Mouse (Mus musculus): ENCODE results near the gene Abraxas2. TPM values are rescaled to one million over a fixed set of nuclear protein-coding genes. Genes with fewer than 3 reads are reported as not detected.
A peak's percentile ranks its signal among the peaks of the same experiment; 100 is the strongest.

The Abraxas2 gene
- polyA plus RNA-seq (2014; fragmentation: Nextera tagmentation; extraction: Ambion mirVana) = 39.0 TPM in 2 replicates

DNA sequence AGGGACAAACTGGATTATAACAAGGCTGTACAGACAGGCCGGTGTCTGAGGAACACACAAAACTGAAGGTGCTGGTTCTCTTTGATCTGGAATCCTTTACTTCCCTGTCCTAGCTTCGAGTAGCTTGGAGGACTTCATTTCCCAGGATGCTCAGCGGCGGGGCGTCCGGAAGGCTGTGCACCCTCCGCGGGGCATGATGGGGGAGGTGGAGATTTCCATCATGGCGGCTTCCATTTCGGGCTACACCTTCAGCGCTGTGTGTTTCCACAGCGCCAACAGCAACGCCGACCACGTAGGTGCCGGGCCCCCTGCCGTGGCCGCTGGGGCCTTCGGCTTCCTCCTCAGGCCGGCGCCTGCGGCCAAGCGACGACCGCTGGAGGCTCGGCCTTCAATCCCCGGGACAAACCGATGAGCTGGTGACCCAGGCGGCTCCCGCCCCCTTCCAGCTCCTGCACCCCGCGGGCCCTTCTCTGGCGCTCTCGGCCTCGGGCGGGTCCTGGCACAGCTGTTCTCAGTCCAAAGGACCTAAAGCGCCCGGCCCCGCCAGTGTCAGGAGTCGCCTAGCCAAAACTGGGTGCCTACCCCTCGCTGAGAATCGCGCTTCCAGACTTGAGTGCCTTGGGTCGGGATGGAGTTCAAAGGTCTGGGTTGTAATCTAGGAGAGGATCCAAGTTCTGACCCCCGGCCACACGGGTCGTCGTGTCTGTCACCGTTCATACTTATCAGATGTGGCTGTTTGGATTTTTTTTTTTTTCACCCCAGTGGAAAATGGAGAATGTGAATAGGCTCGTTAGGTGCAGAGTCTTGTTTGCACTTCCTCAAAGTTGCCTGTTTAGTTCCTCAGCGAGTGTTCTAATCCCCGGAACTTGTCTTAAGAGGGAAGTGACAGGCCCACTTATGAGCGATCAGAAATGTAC is at the start of gene Abraxas2:
Abraxas2 (plus strand) TSS at position 184 of the 917 bp plus-strand sequence.
- H3K9ac ChIP-seq (ENCODE audit: low read depth, low read length) = peak within 1 kb of the TSS; percentile 90
- H3K4me1 ChIP-seq (replicated peaks; ENCODE audit: control insufficient read depth, insufficient read depth, low read length) = no peaks in the 10 kb centered on the region
- no peaks in the 10 kb centered on the region for H3K27me3 ChIP-seq (ENCODE audit: control insufficient read depth, insufficient read depth, low read length)
- no peaks in the 10 kb centered on the region for H3K9me3 ChIP-seq (ENCODE audit: control insufficient read depth, low read length)
- peak within 1 kb of the TSS; percentile 77 for H3K27ac ChIP-seq (ENCODE audit: low read depth, low read length)
- peak; percentile 93 for ATAC-seq (ENCODE audit: low FRiP score)
- no peaks in the 10 kb centered on the region for H3K36me3 ChIP-seq (ENCODE audit: control insufficient read depth, insufficient read depth, low read length)
- WGBS = under 1% methylated on average over 51 of the region's 53 CpGs
- H3K4me3 ChIP-seq (ENCODE audit: low read depth, low read length) = peak within 1 kb of the TSS; percentile 96
- DNase-seq (ENCODE audit: low spot score) = peak; percentile 91
- H3K4me2 ChIP-seq (replicated peaks; ENCODE audit: low read depth, low read length) = peak within 1 kb of the TSS; percentile 76

- no peak for DNase-seq (ENCODE audit: low spot score)
These were observed 49.3 kb upstream of the Abraxas2 start for GRCm38 (mm10) chr7:132809721-132810120.

DNA sequence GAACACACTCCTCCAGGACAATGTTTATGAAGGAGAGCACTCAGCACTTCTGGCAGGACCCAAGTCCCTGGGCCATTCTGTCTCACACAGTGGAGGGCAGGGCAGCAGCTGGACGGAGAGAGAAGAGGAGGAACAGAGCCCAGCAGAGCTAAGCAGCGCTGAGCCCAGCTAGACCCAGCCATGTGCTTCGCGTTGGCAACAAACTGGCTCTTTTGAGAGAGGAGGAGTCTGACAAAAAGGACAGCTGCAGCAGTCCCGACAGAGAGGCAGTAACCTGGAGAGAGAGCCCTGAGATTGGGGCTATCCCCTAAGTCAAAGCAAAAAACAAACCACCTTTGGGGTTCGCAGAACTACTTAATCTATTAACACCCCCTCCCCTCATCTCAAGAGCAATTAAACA is 48.7 kb upstream of the Abraxas2 start:
- Histone ChIP-seq H3K27me3 (ENCODE audit: control insufficient read depth, insufficient read depth, low read length) (no peaks in the 10 kb centered on the region), H3K4me2 (replicated peaks; ENCODE audit: low read depth, low read length) (0 out of 2 replicates have a peak overlapping the region, but pooled peaks have one; percentile 2), H3K4me1 (replicated peaks; ENCODE audit: control insufficient read depth, insufficient read depth, low read length) (peaks cover 17% of the 10 kb centered on the region), H3K36me3 (ENCODE audit: control insufficient read depth, insufficient read depth, low read length) (no peaks in the 10 kb centered on the region), H3K27ac (ENCODE audit: low read depth, low read length) (peak overlapping the region; percentile 78), H3K9ac (ENCODE audit: low read depth, low read length) (peak overlapping the region; percentile 21; the same call in 1 of the 2 replicates), H3K9me3 (ENCODE audit: control insufficient read depth, low read length) (no peaks in the 10 kb centered on the region), H3K4me3 (ENCODE audit: low read depth, low read length) (no peak overlapping the region)
- DNase-seq (ENCODE audit: low spot score) (peak; percentile 47), ATAC-seq (ENCODE audit: low FRiP score) (no peak)
- 7% methylated on average over 6 of the region's 6 CpGs for WGBS

More at GRCm38 (mm10) chr7:132809721-132810120, 49.3 kb upstream of the Abraxas2 start:
- WGBS = 18% methylated on average over 6 of the region's 6 CpGs
- Histone ChIP-seq H3K9me3 (ENCODE audit: control insufficient read depth, low read length) (no peaks in the 10 kb centered on the region), H3K4me2 (replicated peaks; ENCODE audit: low read depth, low read length) (0 out of 2 replicates have a peak overlapping the region, but pooled peaks have one; percentile 2), H3K27ac (ENCODE audit: low read depth, low read length) (peak overlapping the region; percentile 78), H3K9ac (ENCODE audit: low read depth, low read length) (no peak overlapping the region), H3K4me1 (replicated peaks; ENCODE audit: control insufficient read depth, insufficient read depth, low read length) (peaks cover 17% of the 10 kb centered on the region), H3K36me3 (ENCODE audit: control insufficient read depth, insufficient read depth, low read length) (no peaks in the 10 kb centered on the region), H3K4me3 (ENCODE audit: low read depth, low read length) (no peak overlapping the region), H3K27me3 (ENCODE audit: control insufficient read depth, insufficient read depth, low read length) (no peaks in the 10 kb centered on the region)
- ATAC-seq (ENCODE audit: low FRiP score) = no peak

DNA sequence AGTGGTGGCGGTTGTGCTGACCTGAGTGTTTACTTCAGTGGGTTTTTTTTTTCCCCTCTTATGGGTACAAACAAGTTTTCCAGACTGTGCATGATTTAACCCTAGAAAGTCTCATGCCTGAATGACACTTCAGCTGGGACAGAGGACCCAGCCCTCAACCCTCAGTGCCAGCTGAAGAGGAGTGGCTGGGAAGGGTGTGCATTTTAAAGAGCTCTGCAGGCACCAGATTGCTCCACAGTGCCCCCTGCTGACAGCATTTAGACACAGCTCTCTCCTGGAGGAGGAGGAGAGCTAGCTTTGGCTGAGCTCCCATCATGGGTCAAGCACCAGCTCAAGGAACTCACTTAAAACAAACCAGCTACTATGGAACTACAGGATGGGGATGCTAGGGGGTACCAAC is 48.1 kb upstream of the Abraxas2 start:
- no peaks in the 10 kb centered on the region for H3K9me3 ChIP-seq (ENCODE audit: control insufficient read depth, low read length)
- H3K36me3 ChIP-seq (ENCODE audit: control insufficient read depth, insufficient read depth, low read length) = no peaks in the 10 kb centered on the region
- H3K9ac ChIP-seq (ENCODE audit: low read depth, low read length) = no peak overlapping the region
- peaks cover 17% of the 10 kb centered on the region for H3K4me1 ChIP-seq (replicated peaks; ENCODE audit: control insufficient read depth, insufficient read depth, low read length)
- H3K4me2 ChIP-seq (replicated peaks; ENCODE audit: low read depth, low read length) = no peak overlapping the region; the same call in 1 of the 2 replicates
- H3K27ac ChIP-seq (ENCODE audit: low read depth, low read length) = peak overlapping the region; percentile 78; the same call in 1 of the 2 replicates
- H3K27me3 ChIP-seq (ENCODE audit: control insufficient read depth, insufficient read depth, low read length) = no peaks in the 10 kb centered on the region
- 61% methylated on average over 1 of the region's 1 CpGs for WGBS
- ATAC-seq (ENCODE audit: low FRiP score) (peak; percentile 11; the same call in 1 of the 2 replicates), DNase-seq (ENCODE audit: low spot score) (peak; percentile 95)
- no peak overlapping the region for H3K4me3 ChIP-seq (ENCODE audit: low read depth, low read length)

DNA sequence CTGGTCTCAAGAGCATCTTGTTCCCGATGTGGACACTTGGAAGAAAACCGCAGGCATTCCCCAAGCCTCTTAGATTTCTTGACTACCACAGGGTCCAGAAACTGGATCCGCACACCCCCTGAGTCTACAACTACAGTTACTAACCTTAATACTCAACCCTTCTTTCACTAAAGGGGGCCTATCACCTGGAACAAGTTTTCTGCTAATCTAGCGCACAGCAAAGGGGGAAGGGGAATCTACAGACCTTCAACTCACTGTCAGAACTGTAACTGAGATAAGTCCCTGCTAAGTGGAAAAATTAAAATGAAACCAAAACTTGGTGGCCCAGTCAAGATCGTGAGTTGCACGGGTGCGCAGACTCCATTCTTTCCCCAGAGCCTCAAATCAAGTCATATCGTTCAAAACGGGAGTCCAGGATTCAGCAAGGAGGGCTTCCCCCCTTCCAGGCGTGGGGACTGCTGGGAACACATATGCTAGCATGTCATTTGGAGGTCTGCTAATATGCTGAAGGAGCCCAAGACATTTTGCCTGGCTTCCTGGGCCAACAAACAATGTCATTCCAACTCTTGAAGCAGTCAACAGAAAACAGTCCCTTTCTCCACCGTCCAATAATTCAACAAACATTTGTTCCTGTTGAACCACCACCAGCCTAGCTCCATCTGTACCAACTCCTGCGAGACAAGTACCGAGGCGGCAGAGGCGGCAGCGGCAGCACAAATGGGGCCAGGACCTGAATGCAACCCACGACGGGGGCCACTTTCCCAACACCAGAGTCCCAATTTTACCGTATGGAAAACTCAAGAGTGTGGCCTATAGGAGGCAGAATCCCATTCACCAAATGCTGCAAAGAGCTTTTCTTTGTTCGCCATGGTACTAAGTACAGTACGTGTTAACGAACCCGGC is 47.1 kb upstream of the Abraxas2 start:
- peak overlapping the region; percentile 88 for H3K4me2 ChIP-seq (replicated peaks; ENCODE audit: low read depth, low read length)
- no peak for ATAC-seq (ENCODE audit: low FRiP score)
- peak; percentile 64 for DNase-seq (ENCODE audit: low spot score)
- no peaks in the 10 kb centered on the region for H3K36me3 ChIP-seq (ENCODE audit: control insufficient read depth, insufficient read depth, low read length)
- H3K4me1 ChIP-seq (replicated peaks; ENCODE audit: control insufficient read depth, insufficient read depth, low read length) = peaks cover 17% of the 10 kb centered on the region
- WGBS = 11% methylated on average over 23 of the region's 23 CpGs
- peak overlapping the region; percentile 57 for H3K4me3 ChIP-seq (ENCODE audit: low read depth, low read length)
- H3K9me3 ChIP-seq (ENCODE audit: control insufficient read depth, low read length) = no peaks in the 10 kb centered on the region
- H3K9ac ChIP-seq (ENCODE audit: low read depth, low read length) = peak overlapping the region; percentile 74
- H3K27me3 ChIP-seq (ENCODE audit: control insufficient read depth, insufficient read depth, low read length) = no peaks in the 10 kb centered on the region
- peak overlapping the region; percentile 80 for H3K27ac ChIP-seq (ENCODE audit: low read depth, low read length)

- DNase-seq (ENCODE audit: low spot score) = peak; percentile 75
- Histone ChIP-seq H3K36me3 (ENCODE audit: control insufficient read depth, insufficient read depth, low read length) (no peaks in the 10 kb centered on the region), H3K27me3 (ENCODE audit: control insufficient read depth, insufficient read depth, low read length) (no peaks in the 10 kb centered on the region), H3K4me1 (replicated peaks; ENCODE audit: control insufficient read depth, insufficient read depth, low read length) (peaks cover 13% of the 10 kb centered on the region), H3K9me3 (ENCODE audit: control insufficient read depth, low read length) (no peaks in the 10 kb centered on the region), H3K27ac (ENCODE audit: low read depth, low read length) (peak overlapping the region; percentile 80), H3K9ac (ENCODE audit: low read depth, low read length) (peak overlapping the region; percentile 74), H3K4me2 (replicated peaks; ENCODE audit: low read depth, low read length) (peak overlapping the region; percentile 88), H3K4me3 (ENCODE audit: low read depth, low read length) (peak overlapping the region; percentile 57)
- under 1% methylated on average over 59 of the region's 59 CpGs for WGBS
- ATAC-seq (ENCODE audit: low FRiP score) = peak; percentile 23; the same call in 1 of the 2 replicates
These were observed 46.2 kb upstream of the Abraxas2 start for GRCm38 (mm10) chr7:132812619-132813415.

DNA sequence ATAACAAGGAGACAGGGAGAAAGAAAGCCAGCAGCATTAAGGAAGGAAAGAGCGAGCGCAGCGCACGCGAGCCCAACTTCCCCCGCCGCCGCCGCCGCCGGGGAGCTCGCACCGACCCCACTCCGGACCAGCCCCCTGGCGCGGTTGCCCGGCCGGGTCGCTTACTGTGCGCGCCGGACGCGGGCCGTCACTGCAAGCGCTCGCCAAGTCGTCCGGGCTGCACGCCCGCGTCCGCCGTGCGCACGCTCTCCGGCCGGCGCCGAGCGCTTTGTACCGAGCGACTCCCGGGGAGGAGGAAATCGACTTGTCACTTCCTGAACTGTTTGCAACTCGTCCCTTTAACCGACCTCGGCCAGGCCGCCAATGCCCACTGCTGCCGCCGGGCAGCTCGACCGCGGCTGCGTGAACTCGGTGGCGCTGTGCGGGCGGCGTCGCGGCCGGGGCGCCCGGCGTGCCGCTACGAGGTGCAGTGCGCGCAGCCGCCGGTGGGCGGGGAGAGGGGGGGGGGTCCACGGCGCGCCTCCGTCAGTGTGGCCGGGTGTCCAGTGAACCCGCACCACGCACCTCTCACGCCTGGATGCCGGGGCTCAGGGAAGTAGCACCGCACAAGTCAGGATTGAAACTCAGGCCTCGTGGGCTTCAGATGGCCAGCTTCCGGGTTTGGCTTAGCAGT is 45.5 kb upstream of the Abraxas2 start, which contains the start of gene Fam53b:
Fam53b (minus strand) TSS at position 471 of the 673 bp plus-strand sequence.
- peak within 1 kb of the TSS; percentile 74 for H3K9ac ChIP-seq (ENCODE audit: low read depth, low read length)
- no peaks in the 10 kb centered on the region for H3K9me3 ChIP-seq (ENCODE audit: control insufficient read depth, low read length)
- H3K36me3 ChIP-seq (ENCODE audit: control insufficient read depth, insufficient read depth, low read length) = no peaks in the 10 kb centered on the region
- under 1% methylated on average over 79 of the region's 85 CpGs for WGBS
- H3K27me3 ChIP-seq (ENCODE audit: control insufficient read depth, insufficient read depth, low read length) = no peaks in the 10 kb centered on the region
- H3K4me1 ChIP-seq (replicated peaks; ENCODE audit: control insufficient read depth, insufficient read depth, low read length) = peaks cover 13% of the 10 kb centered on the region
- ATAC-seq (ENCODE audit: low FRiP score) (peak; percentile 63), DNase-seq (ENCODE audit: low spot score) (peak; percentile 83)
- H3K4me3 ChIP-seq (ENCODE audit: low read depth, low read length) = peak within 1 kb of the TSS; percentile 57
- peak within 1 kb of the TSS; percentile 80 for H3K27ac ChIP-seq (ENCODE audit: low read depth, low read length)
- peak within 1 kb of the TSS; percentile 88 for H3K4me2 ChIP-seq (replicated peaks; ENCODE audit: low read depth, low read length)

Data from hindbrain, embryonic 11.5 days (tissue).